22 mouse cellular contexts compared by ENCODE assay signal in the genomic region with DNA sequence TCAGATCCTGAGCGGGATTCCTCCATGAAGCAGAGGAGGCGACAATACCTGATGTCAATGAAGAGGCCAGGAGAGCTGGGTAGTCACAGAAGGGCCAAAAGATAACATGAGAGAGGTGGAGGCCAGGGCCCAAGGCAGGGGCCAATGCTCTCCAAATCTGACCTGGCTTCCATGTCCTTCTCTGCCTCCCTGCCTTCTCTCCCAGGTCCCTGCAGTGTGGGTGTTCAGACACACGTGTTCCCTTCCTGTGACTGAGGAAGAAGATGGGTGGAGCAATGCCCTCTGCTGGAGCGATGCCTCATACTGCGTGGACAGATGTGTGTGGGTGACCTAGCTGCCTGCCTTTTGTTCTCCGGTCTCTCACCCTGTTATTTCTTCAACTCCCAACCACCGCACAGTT.
DNase-seq lines count a peak whose midpoint lies in the region; ATAC-seq and TF ChIP-seq lines count a peak whose summit lies in the region.
"Had no signal": no experiment of that assay in that cellular context is flagged by ENCODE, and none has a peak within 500 bp of the region (broad histone marks: within the 10 kb centered on the region; RNA-seq: fewer than 3 reads in every experiment).

No protein-coding gene starts in this region.

- no peak for TF ChIP-seq POLR2A in testis, adult 2 months (IDR thresholded peaks at IDR 0.05; ENCODE audit: control insufficient read depth, low read depth, low read length)

- no peaks in the 10 kb centered on the region for H3K27me3 ChIP-seq in testis, adult 2 months (ENCODE audit: control insufficient read depth, insufficient read depth, low read length)
- H3K27me3 ChIP-seq in liver, embryonic 12.5 days (replicated peaks): peaks cover 3% of the 10 kb centered on the region; the same call in 1 of the 2 replicates
- H3K27me3 ChIP-seq: hindbrain, embryonic 15.5 days; liver, embryonic 15.5 days; neural tube, embryonic 13.5 days had no signal

- WGBS in liver, embryonic 12.5 days (ENCODE audit: insufficient replicate concordance): 65% methylated on average over 7 of the region's 7 CpGs

- no peak for TF ChIP-seq CTCF in testis, adult 2 months (IDR thresholded peaks at IDR 0.05; ENCODE audit: control insufficient read depth, insufficient read depth, insufficient replicate concordance, low read depth, low read length)
- no peak for TF ChIP-seq CTCF in left cerebral cortex, adult 2 months (IDR thresholded peaks at IDR 0.05)

- peak; percentile 28 for DNase-seq in CD4-positive, CD25-positive, alpha-beta regulatory T cell, adult 2 months (ENCODE audit: low read depth, low spot score)
- no peak for DNase-seq in testis, postnatal 14 days (ENCODE audit: low spot score)
- no peak for DNase-seq in left cerebral cortex, adult 2 months (ENCODE audit: extremely low spot score in 1 of 2, low spot score in 2 of 2)
- no peak for DNase-seq in spleen, postnatal 10 days (ENCODE audit: low spot score in 2 of 2)
- no peak for DNase-seq in left cerebral cortex, adult 11 months (ENCODE audit: low spot score)
- DNase-seq: adrenal gland, postnatal 36 days; cerebellum, postnatal 10 days; gastrocnemius, postnatal 36 days; heart, postnatal 36 days; kidney, adult 18-20 months; kidney, postnatal 4 days; lung, postnatal 14 days; right cerebral cortex, postnatal 14 days had no signal

- no peak for ATAC-seq in CD4-positive, CD25-positive, alpha-beta regulatory T cell, adult 4 months
- peak; percentile 65 for ATAC-seq in liver, embryonic 12.5 days

- H3K27ac ChIP-seq in testis, adult 2 months (ENCODE audit: control insufficient read depth, insufficient read depth, low read depth, low read length): peak overlapping the region; percentile 39; the same call in 1 of the 2 replicates
- H3K27ac ChIP-seq in liver, embryonic 12.5 days: no peak overlapping the region
- no peak overlapping the region for H3K27ac ChIP-seq in left cerebral cortex, adult 2 months
- H3K27ac ChIP-seq: forebrain, embryonic 12.5 days; hindbrain, embryonic 15.5 days; liver, embryonic 15.5 days; midbrain, embryonic 10.5 days; neural tube, embryonic 13.5 days had no signal

- no peaks in the 10 kb centered on the region for H3K9me3 ChIP-seq in liver, embryonic 12.5 days (replicated peaks)
- H3K9me3 ChIP-seq: forebrain, embryonic 12.5 days; hindbrain, embryonic 15.5 days; liver, embryonic 15.5 days; neural tube, embryonic 13.5 days had no signal

- no peaks in the 10 kb centered on the region for H3K4me1 ChIP-seq in testis, adult 2 months (ENCODE audit: control insufficient read depth, insufficient read depth, low read length)
- peaks cover 13% of the 10 kb centered on the region for H3K4me1 ChIP-seq in liver, embryonic 12.5 days
- H3K4me1 ChIP-seq: forebrain, embryonic 12.5 days; hindbrain, embryonic 15.5 days; neural tube, embryonic 13.5 days had no signal

- no peak overlapping the region for H3K4me2 ChIP-seq in liver, embryonic 12.5 days
- H3K4me2 ChIP-seq: forebrain, embryonic 12.5 days; heart, embryonic 11.5 days; hindbrain, embryonic 15.5 days; liver, embryonic 15.5 days; neural tube, embryonic 13.5 days had no signal

- no peaks in the 10 kb centered on the region for H3K36me3 ChIP-seq in testis, adult 2 months (ENCODE audit: control insufficient read depth, insufficient read depth, low read length)
- no peaks in the 10 kb centered on the region for H3K36me3 ChIP-seq in liver, embryonic 12.5 days
- H3K36me3 ChIP-seq: forebrain, embryonic 12.5 days; hindbrain, embryonic 15.5 days; liver, embryonic 15.5 days; midbrain, embryonic 10.5 days; neural tube, embryonic 13.5 days had no signal

- intact Hi-C loops in left cerebral cortex, adult 2 months (cut with DNase I): no loop called here

- no peak overlapping the region for H3K9ac ChIP-seq in liver, embryonic 12.5 days
- H3K9ac ChIP-seq: forebrain, embryonic 12.5 days; hindbrain, embryonic 15.5 days; liver, embryonic 15.5 days; neural tube, embryonic 13.5 days had no signal

- H3K4me3 ChIP-seq in testis, adult 2 months (ENCODE audit: control insufficient read depth, low read depth, low read length): peak overlapping the region; percentile 70
- no peak overlapping the region for H3K4me3 ChIP-seq in liver, embryonic 12.5 days
- H3K4me3 ChIP-seq in left cerebral cortex, adult 2 months: no peak overlapping the region
- H3K4me3 ChIP-seq: forebrain, embryonic 12.5 days; hindbrain, embryonic 15.5 days; liver, embryonic 15.5 days; midbrain, embryonic 10.5 days; neural tube, embryonic 13.5 days had no signal
